Mouse (Mus musculus) urinary bladder, adult 2 months (tissue): Measurements from ENCODE around the gene 4933425L06Rik. TPM values are rescaled to one million over a fixed set of nuclear protein-coding genes. Genes with fewer than 3 reads are reported as not detected.

Experiments used
- DNase-seq: peaks from one replicate; pipeline ENCODE4 v3.0.0; 2022; ENCODE audit warnings: low spot score
- polyA plus RNA-seq: library from polyadenylated mRNA; depleted of rRNA; stranded (reverse); fragments of >200 nt; gene quantifications from 2 replicates; pipeline ENCODE4 v1.2.3, GENCODE M21; 2012; rRNA removed

The 4933425L06Rik gene
- polyA plus RNA-seq, result not detected in 2 replicates

GRCm38 (mm10) chr13:105081862-105082261 is at the start of gene 4933425L06Rik:
4933425L06Rik (plus strand) TSS chr13:105082122.
- no peak for DNase-seq

GRCm38 (mm10) chr13:105037816-105038215 is 44.1 kb upstream of the 4933425L06Rik start:
- DNase-seq, result no peak

- DNase-seq, result no peak
These were observed 43.6 kb upstream of the 4933425L06Rik start for GRCm38 (mm10) chr13:105038334-105038733.

- no peak for DNase-seq
These were observed 38.0 kb upstream of the 4933425L06Rik start for GRCm38 (mm10) chr13:105043882-105044281.

- no peak for DNase-seq
These were observed 34.5 kb upstream of the 4933425L06Rik start for GRCm38 (mm10) chr13:105047377-105047776.

GRCm38 (mm10) chr13:105048662-105049061 is 33.3 kb upstream of the 4933425L06Rik start:
- no peak for DNase-seq

GRCm38 (mm10) chr13:105051432-105051831 is 30.5 kb upstream of the 4933425L06Rik start:
- no peak for DNase-seq

- no peak for DNase-seq
These were observed 28.3 kb upstream of the 4933425L06Rik start for GRCm38 (mm10) chr13:105053618-105054017.

GRCm38 (mm10) chr13:105054181-105054940 is 27.6 kb upstream of the 4933425L06Rik start, which contains the start of gene Rgs7bp:
Rgs7bp (minus strand) TSS chr13:105054930.
- peak; percentile 61 for DNase-seq

GRCm38 (mm10) chr13:105054941-105055309 is 27.0 kb upstream of the 4933425L06Rik start:
- DNase-seq, result no peak

GRCm38 (mm10) chr13:105055374-105055773 is 26.5 kb upstream of the 4933425L06Rik start:
- no peak for DNase-seq

- no peak for DNase-seq
These were observed 15.8 kb upstream of the 4933425L06Rik start for GRCm38 (mm10) chr13:105066119-105066518.

- no peak for DNase-seq
These were observed 14.8 kb upstream of the 4933425L06Rik start for GRCm38 (mm10) chr13:105066890-105067845.

GRCm38 (mm10) chr13:105089276-105089675 is 7.4 kb downstream of the 4933425L06Rik start:
- no peak for DNase-seq

- DNase-seq, result no peak
These were observed 14.4 kb downstream of the 4933425L06Rik start for GRCm38 (mm10) chr13:105096316-105096715.

GRCm38 (mm10) chr13:105100705-105101104 is 18.8 kb downstream of the 4933425L06Rik start:
- DNase-seq, result no peak

GRCm38 (mm10) chr13:105104385-105104784 is 22.5 kb downstream of the 4933425L06Rik start:
- DNase-seq, result no peak

- no peak for DNase-seq
These were observed 29.7 kb downstream of the 4933425L06Rik start for GRCm38 (mm10) chr13:105111599-105111998.

GRCm38 (mm10) chr13:105121617-105122016 is 39.7 kb downstream of the 4933425L06Rik start:
- DNase-seq, result no peak

- DNase-seq, result no peak
These were observed 40.2 kb downstream of the 4933425L06Rik start for GRCm38 (mm10) chr13:105122092-105122491.

- no peak for DNase-seq
These were observed 48.2 kb downstream of the 4933425L06Rik start for GRCm38 (mm10) chr13:105130080-105130479.

- no peak for DNase-seq
These were observed 50.4 kb downstream of the 4933425L06Rik start for GRCm38 (mm10) chr13:105132370-105132769.
